Mouse (Mus musculus): Measurements from ENCODE around the gene Riok1.

DNA sequence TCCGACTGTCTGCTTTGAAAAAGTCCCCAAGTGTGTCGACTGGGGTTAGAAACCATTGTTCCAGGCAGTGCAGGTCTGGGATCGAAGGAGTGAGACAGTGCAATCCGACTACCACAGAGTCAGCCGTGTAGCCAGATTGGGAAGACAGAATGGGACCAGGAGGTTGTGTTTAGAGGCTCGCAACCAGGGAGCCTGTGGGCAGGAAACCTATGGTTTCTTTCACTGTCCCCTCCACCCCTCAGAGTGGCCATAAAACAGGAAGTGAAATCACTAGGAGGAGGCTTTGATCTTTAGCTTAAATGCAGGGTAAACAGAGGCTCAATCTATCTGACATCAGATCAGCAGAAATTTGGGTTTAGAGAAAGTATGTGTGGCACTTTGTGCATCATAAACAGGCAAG lies 42.0 kb downstream of the Riok1 start:
- TF ChIP-seq CEBPB (IDR thresholded peaks at IDR 0.05; ENCODE audit: low read depth) = no peak
- no peak for TF ChIP-seq CTCF (IDR thresholded peaks at IDR 0.05; ENCODE audit: control insufficient read depth, insufficient read depth, insufficient read length)
- no peak for TF ChIP-seq USF1 (IDR thresholded peaks at IDR 0.05; ENCODE audit: low read depth)
- TF ChIP-seq MYOG (IDR thresholded peaks at IDR 0.05; ENCODE audit: control insufficient read depth, extremely low read depth, insufficient read length) = no peak
- TF ChIP-seq MAX (IDR thresholded peaks at IDR 0.05) = no peak
- no peak for TF ChIP-seq FOSL1 (IDR thresholded peaks at IDR 0.05; ENCODE audit: insufficient read depth, low read length, poor library complexity, severe bottlenecking)
- TF ChIP-seq MYOD1 (IDR thresholded peaks at IDR 0.05; ENCODE audit: control insufficient read depth, insufficient read length, low read depth) = no peak
